ENCODE assay signal across 21 mouse cellular contexts in genomic region chr1:34799140-34799539, GRCm38 (mm10).
"Had no signal": no experiment of that assay in that cellular context is flagged by ENCODE, and none has a peak within 500 bp of the region (broad histone marks: within the 10 kb centered on the region; RNA-seq: fewer than 3 reads in every experiment).

No protein-coding gene starts in this region.

- H3K36me3 ChIP-seq: limb, embryonic 12.5 days; limb, embryonic 15.5 days; lung, embryonic 15.5 days; midbrain, embryonic 12.5 days; midbrain, embryonic 15.5 days; neural tube, embryonic 12.5 days; neural tube, embryonic 15.5 days had no signal

- H3K27ac ChIP-seq: kidney, postnatal 0 days; limb, embryonic 12.5 days; limb, embryonic 15.5 days; liver, embryonic 14.5 days; lung, embryonic 15.5 days; midbrain, embryonic 12.5 days; midbrain, embryonic 15.5 days; neural tube, embryonic 12.5 days; neural tube, embryonic 15.5 days; stomach, postnatal 0 days had no signal

- H3K4me3 ChIP-seq: limb, embryonic 12.5 days; limb, embryonic 15.5 days; lung, embryonic 15.5 days; midbrain, embryonic 12.5 days; midbrain, embryonic 15.5 days; neural tube, embryonic 12.5 days; neural tube, embryonic 15.5 days had no signal

- DNase-seq: kidney, adult 2 months; kidney, postnatal 25 days; liver, postnatal 0 days; lung, postnatal 10 days; lung, postnatal 36 days; right cerebral cortex, adult 18-20 months; right cerebral cortex, postnatal 14 days; right cerebral cortex, postnatal 4 days; thymus, adult 2 months; thymus, postnatal 14 days; thymus, postnatal 4 days had no signal

- H3K9me3 ChIP-seq: limb, embryonic 12.5 days; limb, embryonic 15.5 days; lung, embryonic 15.5 days; midbrain, embryonic 12.5 days; midbrain, embryonic 15.5 days; neural tube, embryonic 12.5 days; neural tube, embryonic 15.5 days had no signal

- H3K27me3 ChIP-seq: limb, embryonic 12.5 days; limb, embryonic 15.5 days; lung, embryonic 15.5 days; midbrain, embryonic 15.5 days; neural tube, embryonic 12.5 days; neural tube, embryonic 15.5 days had no signal

- ATAC-seq: liver, postnatal 0 days; midbrain, embryonic 15.5 days had no signal
